Mouse (Mus musculus) cerebellum, adult (tissue): Measurements from ENCODE around the gene Dydc1.

Experiments used
- ATAC-seq: cut with Nextera tagmentation; 2 replicates; pipeline ENCODE4 v1.9.2; 2017; ENCODE audit warnings: mild to moderate bottlenecking, moderate library complexity, mixed read lengths; ENCODE audit not compliant: insufficient number of reproducible peaks, low FRiP score, low TSS enrichment

The Dydc1 gene

DNA sequence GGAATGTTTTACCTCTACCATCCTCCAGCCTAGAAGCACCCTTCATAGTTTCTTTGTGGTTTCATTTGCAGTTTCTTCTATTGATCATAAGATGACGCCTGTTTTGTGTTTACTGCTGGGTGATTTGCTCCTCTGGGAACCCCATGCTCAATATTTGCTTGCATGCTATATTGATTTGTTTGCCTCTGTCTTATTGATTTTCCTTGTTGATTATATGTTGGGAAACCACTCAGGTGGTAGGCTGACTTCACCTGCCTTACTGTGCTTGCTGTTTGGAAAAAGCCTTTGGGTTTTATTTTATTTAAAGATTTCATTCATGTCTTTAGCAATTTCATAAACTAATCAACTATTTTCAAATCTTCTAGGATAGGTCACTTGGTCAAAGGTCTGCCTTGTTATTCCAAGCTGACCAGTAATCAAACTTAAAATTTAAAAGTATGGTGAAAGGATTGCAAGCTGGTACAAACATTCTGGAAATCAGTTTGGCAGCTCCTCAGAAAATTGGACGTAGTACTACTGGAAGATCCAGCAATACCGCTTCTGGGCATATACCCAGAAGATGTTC lies 23.7 kb downstream of the Dydc1 start:
- ATAC-seq = no peak

DNA sequence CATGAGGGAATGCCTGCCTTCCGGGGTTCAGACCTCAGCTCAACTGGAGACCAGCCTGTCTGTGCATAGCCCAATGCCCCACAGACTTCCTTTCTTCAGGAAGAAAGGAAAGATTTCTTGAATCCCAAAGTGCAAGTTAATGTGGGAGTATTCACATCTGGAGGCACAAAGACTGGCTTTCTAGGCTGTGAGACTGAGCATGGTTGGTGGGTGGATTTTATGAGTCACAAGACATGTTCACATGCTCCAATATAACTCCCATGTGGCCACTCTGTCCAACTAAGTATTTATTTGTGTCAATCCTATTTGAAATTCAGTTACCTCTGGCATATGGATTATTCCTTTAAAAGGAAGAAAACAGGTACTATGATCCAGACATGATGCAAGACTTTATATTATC lies 26.0 kb downstream of the Dydc1 start:
- no peak for ATAC-seq

DNA sequence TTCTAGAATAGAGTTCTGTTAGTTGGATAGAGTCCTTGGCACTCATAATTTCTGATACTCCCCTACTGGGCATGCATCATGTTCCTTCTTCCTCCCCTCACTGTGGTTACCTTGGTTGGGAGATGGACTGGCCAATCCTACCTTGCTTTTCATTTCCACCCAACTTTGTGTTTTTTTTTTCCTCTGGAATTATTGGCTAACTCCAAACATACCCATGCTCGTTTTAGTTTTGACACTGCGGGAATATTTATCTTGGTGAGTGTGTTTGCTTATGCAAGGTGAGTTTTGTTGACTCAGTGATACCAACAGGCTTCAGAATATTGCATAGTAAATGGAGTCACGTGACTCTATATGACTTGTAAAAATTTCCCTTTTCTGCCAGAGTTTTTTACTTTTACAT lies 28.0 kb downstream of the Dydc1 start:
- no peak for ATAC-seq

DNA sequence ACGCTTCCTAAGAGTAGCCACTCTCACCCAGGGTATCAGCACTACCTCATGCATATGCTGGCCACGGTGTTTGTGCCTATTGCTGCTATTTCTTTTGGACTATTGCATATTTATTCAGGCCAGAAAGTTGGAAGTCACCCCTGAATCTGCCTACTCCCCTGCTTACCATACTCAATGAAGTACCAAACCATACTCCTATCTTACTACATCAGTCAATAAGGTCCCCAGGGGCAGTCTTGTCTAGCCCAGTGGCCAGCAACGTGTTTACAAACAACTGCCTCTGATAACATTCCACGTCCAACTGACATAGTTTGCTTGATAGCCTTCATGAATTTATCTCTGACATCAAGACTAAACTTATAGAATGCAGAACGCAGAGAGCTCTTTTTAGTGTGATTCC lies 28.5 kb downstream of the Dydc1 start:
- no peak for ATAC-seq

DNA sequence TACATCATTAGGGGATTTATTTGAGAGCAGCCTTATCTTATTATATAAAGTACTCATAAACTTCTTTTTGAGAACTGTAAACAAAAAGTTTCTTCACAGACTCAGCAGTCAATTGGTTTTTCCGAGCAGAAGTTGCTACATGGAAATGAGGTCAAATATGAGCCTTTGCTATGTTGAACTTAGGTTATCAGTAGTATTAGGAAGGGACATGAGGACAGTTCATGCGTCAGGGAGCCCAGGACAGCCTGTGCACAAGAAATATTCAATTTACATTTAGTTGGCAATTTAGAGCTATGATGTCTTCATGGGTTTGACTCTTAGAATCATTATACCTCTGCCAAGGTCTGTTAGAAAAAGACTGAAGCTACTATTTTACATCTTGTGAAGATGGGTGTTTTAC lies 29.6 kb downstream of the Dydc1 start:
- no peak for ATAC-seq

DNA sequence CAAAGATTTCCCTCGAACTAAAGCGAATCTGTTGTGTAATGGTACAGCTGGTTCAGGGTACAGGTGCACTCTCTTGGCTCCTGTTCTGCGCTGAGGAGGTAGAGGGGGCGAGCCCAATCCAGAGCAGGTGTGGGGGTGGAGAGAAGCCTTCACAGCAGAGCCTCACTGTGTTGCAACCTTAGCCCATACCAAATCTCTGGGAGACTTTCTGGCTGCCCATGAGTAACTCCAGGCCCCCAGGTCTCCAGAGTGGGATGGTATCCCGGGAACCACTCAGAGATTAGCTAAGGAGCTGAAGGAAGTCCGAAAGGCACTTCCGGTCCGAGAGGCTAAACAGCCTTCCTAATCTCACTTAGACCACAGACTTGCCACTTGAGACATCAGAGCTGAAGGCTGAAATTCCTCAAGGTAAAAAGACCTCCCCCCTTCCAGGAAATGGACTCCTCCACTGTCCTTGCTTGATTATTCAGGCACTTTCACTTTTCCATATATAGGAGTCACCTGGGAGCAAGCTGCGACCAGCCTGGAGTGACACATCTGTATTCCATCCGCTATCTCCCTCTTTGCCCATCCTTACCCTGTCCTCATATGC lies 32.2 kb downstream of the Dydc1 start, which contains the start of gene Mat1a:
Gene Mat1a (plus strand): TSS at position 183 of the 592 bp plus-strand sequence.
- no peak for ATAC-seq

DNA sequence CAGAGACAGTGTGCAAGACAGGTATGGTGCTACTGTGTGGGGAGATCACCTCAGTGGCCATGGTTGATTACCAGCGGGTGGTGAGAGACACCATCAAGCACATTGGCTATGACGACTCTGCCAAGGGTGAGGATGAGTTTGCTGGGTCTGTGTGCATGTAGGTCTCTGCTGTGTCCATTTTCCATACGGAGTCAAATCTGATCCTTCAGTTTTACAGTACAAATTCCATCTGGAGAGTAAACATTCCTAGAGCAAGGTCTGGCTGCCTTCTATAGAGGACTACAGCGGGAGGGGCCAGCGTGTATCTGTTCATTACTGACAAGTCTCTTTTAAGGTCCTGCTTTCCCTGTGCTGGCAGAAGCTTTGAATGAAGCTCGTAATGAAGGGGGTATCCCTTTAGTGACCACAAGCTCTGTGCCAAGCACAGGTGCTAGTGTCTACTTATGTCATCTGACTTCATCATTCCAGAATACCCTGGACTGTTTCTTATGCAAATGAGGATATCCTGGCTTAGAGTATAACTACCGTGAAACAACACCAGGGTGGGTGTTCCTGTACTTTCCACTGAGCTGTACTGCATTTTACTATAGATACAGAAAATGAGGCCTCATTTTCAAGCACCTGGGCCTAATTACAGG lies 38.4 kb downstream of the Dydc1 start:
- no peak for ATAC-seq

DNA sequence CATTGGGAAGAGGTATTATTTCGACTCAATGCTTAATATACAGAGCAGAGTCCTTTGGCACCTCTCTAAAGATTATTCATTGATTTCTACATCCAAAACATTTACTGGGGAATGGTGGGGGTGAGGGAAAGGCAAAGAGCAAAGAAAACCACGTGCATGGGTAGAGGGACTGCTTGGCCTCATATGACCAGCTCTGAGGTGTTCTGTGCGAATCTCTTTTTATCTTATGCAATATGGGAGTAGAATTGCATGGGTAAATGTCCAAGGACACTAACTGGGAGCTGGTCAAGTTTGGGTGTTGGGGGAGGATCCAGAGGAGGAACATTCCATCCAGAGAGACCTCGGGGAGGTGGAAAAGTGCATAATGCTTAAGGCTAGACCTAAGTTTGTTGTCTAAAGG lies 40.2 kb downstream of the Dydc1 start:
- ATAC-seq = no peak

DNA sequence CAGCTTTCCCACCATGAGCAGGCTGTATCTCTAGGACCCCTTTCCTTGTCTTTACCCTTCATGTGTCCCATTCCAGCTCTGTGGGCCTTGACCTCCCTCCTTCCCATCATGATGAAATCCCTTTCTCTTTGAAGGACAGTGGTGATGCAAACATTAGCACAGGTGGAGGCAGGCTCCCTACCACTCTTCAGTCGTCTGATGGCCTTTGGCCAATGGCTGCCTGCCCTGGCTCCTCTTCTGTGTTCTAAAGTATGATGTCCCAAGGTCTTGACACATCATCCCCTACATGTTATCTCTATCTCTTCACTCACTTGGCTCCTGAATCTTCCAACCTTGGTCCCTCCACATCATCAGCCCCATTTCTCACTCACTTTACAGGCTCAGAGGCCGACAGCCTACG lies 43.6 kb downstream of the Dydc1 start:
- ATAC-seq = no peak

DNA sequence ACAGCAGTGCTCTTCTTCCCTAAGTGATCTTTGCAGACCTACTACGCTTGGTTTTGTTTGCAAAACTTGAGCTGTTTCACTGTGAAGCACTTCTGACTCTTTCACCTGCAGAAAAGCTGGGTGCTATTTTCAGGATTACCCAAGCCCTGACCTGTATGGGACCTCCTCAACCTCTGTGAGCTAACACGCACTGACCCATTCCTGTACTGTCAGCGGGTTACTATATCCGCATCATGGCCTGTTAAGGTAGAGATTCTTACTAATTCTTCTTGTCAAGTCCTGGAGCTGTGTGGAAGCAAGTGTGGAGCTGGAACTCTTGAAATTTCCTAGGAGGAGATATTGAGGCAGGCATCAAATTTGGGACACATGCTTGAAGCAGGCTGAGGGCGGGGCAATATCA lies 52.0 kb downstream of the Dydc1 start:
- no peak for ATAC-seq

DNA sequence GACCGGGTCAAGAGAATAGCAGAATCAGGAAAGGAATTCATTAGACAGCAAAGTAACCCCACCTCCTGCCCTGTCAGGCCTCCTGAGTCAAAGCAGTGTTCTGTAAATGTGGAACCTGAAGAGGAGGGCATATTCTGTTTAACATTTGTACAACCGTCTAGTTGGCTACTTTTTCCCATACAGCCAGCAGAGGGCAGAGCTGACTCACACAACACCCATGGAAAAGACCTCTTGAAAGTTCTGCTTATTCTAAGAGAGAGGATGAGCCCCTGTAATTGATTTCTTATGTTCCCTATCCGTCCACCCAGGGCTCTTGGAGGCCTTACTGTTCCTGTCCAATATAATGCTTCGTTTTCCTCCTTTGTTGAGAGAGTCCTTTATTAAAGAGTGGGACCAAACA lies 55.3 kb downstream of the Dydc1 start:
- no peak for ATAC-seq

DNA sequence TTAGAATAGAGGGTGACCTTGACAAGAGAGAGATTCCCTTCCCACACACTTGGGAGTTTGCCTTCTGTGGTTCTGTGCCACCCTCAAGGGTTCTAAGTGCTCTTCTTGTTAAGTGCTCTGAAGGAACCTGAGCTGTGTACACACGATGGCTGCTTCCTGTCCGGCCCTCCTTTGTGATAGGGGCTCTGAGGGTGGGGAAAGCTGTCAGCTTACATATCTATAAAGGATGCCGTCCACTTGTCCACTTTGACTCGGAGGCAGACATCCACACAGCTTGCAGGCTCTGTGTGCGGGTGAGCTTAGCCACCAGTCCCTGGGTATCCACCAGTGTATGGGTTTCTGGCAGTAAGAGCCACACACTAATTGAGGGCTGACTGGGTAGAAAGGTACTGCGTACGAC lies 58.8 kb downstream of the Dydc1 start, which contains the start of gene Sftpa1:
Gene Sftpa1 (plus strand): TSS at position 243 of the 400 bp plus-strand sequence.
- ATAC-seq = no peak

DNA sequence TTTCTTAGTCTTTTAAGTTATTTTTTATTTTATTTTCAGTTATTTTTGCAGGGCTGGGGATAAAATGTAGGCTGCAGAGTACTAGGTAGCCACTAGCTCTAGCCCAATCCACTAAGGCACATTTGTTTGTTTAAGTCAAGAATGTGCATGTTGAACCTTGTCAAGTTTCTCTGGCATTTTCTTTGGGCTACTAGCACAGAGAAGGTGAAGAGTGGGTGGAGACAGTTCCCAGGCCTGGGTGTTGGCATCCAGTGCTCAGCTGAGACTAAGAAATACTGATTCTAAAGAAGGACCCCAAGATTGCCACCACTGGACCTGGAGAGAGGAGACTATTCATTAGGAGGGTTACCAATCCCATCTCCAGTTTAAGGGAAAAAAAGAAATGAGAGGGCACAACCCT lies 64.3 kb downstream of the Dydc1 start:
- no peak for ATAC-seq

DNA sequence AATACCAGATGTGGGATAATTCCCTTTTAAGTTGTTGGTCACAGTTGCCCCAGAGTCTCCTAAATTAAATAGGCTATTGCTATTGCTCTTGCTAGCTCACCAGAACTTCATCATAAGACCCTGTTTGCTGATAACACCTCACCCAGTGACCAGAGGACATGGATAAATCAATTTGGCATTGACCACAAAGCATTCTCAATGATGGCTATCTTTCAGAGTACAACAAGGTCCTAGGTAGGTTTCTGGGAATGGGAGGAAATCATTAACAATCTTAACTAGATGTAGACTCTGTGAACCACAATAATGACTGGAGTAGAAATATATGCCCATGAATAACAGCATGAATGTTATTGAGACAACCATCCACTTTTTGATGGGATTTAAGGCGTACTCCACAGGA lies 68.0 kb downstream of the Dydc1 start:
- no peak for ATAC-seq
